Mouse (Mus musculus): ENCODE data around the gene Dctn5.

The Dctn5 gene

DNA sequence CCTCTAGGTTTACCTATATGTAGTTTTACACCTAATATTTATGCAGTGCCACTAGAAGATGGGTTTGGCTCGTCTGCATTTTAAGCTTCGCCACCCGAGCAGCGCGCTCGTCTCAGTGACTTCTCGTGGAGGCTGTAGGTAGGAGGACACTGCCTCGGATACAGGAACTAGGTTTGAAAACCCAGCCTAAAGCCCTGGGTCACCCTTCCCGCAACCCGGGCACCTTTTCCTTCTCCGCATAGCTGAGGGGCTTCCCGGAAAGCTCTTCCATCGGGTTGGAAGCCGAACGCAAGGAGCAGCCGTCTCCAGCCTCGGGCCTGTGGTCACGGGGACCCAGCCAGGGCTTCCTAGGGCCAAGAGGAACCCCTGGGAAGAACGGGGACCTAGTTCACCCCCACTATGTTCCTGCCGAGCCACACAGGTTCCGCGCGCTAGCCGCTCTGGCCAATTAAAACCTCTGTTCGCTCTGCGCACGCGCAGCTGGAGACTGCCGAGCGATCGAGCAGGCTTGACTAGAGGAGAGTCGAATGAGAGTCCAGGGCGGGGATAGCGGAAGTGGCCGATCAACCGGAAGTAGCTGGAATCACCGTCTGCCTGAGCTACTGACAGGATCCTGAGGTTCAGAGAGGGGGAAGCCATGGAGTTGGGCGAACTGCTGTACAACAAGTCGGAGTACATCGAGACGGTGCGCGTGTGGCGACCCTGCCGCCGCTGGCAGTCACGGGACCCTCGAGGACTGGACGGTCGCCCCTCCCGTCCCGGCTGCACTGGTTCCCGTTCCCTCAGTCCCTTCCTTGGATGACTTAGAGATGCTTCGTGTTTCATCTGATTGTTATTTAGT lies at the start of gene Dctn5, which contains the start of gene Palb2:
Dctn5 (plus strand) TSS at position 545 of the 841 bp plus-strand sequence.
Palb2 (minus strand) TSS at position 489 of the 841 bp plus-strand sequence.
- peak; percentile 98 for DNase-seq

DNA sequence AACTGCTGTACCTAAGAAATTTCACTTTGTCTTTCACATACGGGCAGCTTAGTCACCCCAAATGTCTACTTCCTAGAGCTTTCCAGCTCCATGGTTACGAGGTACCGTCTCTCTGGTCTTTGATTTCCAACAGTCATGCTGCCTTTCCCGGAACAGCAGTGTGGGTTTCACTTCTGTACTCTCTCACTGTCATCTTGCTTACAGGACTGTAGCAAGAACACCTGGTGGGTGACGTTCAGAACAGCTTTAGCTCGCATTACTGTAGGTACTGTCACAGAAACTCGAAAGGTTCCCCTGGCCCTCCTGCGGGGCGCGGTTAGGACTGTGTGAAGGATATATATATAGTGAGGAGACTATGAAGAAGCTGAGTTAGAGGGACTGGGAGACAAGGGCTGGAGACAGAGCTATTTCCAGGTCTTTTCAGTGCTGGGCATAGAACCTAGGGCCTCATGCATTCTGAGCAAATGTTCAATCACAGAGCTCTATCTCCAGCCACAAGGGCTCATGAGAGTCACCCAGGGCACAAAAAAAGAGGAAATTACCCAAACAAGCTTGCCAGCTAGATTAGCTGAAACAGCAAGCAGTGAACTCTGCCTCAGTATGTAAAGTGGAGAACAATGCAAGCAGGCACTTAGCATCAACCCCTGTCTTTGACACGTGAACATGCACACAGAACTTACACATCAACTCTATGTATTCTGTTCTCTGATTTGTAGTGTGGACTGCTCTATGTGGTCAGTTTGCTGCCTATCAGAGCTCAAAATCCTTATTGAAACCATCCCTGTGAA lies 45.5 kb upstream of the Dctn5 start:
- no peak for DNase-seq

DNA sequence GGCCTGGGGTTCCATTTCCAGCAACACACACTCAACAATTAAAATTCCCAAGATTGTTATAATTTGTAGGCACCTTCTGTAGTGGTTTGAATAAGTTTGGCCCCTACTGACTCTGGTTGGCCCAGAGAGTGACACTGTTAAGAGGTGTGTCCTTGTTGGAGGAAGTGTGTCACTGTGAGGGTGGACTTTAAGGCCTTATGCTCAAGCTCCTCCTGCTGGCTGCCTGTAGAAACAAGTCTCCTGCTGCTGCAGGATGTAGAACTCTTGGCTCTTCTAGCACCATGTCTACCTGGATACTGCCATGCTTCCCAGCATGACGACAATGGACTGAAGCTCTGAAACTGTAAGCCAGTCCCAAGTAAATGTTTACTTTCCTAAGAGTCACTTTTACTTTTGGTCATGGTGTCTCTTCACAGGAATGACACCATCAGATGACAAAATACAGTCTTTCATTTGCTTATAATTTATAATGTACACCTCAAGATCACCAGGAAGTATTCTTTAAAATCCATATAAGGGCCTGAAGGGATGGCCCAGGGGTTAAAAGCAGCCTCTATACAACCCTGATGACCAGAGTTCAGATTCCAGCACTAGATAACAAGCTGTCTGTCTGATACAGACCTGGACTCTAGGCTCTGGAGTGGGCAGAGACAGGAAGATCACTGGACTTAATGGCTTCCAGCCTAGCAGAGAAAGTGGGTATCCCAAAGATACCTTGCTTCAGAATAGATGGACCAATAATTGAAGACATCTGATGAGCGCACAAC lies 38.1 kb upstream of the Dctn5 start:
- no peak for DNase-seq

DNA sequence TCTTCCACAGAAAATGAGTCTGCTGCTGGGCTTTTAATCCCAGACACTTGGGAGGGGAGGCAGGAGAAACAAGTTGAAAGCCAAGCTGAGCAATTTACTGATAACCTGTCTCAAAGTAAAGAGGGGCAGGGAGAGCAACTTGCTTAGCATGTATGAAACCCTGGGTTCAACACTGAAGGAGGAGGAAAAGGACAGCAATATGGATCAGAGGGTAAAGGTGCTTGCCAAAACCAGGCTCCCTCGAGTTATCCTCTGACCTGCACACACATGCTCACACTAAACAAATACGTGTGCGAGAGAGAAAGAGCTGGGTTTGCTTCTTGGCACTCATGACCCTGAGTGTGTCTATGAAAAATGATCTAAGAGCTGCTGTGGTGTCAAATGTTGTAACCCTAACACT lies 34.8 kb upstream of the Dctn5 start:
- DNase-seq: no peak

DNA sequence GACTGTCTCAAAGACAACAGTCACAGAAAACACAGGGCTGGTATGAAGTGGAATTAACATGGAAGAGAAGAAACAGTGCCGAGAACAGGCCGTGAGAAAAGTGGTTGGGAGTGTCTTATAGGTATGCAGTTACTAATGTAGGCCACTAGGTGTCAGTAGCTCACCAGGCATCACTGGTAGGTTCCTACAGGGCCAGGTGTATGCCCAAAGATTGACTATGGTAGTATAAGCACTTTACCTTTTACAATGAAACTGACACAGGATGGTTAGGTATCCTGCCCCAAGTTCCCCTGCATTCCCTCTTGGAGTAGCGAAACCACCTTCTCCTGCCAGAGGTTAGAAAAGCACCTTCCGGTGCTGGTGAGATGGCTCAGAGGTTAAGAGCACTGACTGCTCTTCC lies 33.6 kb upstream of the Dctn5 start:
- DNase-seq: peak; percentile 51 to 55

DNA sequence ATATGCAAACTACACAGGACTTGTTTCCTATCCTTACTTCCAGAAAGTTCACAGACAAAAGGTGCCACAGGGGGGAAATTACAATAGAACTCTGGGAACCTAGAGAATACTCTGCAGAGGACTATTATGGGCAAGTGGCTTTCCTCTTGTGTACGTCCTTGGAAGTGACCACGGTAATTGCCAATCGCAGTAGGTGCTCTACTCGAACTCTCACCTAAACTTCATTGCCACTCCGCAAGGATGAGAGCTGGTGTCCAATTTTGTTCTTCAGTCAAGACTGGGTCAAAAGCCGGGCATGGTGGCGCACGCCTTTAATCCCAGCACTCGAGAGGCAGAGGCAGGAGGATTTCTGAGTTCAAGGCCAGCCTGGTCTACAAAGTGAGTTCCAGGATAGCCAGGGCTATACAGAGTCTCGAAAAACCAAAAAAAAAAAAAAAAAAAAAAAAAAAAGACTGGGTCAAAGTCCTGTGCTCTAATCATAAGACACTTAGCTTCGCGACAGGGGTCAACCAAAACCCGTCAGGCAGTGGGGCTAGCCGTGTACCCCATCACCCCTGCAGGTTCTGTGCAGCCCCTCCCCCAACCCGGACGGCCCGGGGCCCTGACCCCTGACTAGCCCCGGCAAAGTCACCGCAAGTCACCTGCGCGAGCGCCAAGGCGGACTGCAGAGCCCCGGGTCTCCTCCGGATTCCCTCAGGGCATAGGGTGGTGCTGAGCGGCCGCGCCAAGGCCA lies 31.7 kb upstream of the Dctn5 start:
- peak; percentile 62 to 83 for DNase-seq

DNA sequence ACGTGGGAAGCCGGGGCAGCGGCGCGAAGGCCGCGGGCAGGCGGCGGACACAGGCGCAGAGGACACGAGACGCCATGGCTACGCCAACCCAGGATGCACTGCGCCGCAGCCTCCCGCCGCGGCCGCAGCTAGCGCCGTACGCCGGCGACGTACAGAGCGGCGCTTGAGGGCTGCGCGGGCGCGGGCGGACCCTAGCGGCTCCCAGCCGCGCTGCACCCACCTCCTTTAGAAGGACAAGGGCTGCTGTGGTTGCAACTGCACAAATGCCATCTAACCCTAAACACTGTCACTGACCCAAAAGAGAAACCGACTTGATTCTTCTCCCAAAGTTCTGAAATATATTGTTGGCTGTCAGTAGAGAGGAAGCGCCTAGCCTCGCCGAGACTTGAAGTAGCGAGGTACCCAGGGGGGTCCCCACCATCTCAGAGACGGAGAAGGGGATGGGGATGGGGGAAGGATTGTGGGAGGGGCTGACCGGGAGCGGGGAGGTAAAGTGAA lies 31.0 kb upstream of the Dctn5 start, which contains the start of gene Ndufab1:
Ndufab1 (minus strand) TSS at position 140 of the 498 bp plus-strand sequence.
- DNase-seq: peak; percentile 87 to 93

DNA sequence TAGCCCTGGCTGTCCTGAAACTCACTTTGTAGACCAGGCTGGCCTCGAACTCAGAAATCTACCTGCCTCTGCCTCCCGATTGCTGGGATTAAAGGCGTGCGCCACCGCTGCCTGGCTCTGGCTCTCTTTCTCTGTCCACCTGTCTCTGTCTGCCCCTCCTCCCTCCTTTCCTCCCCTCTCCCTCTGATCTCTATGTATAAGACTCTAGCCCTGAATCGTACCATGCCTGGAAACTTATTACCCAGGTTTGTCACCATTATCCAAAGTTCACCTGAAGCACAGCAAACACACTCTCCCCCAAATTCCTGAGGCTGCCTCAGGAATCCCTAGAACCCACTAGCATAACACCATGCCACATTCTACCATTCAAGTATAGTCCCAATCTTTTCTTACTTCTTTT lies 24.6 kb upstream of the Dctn5 start:
- DNase-seq: peak in 1 of 2 experiments; percentile 17

DNA sequence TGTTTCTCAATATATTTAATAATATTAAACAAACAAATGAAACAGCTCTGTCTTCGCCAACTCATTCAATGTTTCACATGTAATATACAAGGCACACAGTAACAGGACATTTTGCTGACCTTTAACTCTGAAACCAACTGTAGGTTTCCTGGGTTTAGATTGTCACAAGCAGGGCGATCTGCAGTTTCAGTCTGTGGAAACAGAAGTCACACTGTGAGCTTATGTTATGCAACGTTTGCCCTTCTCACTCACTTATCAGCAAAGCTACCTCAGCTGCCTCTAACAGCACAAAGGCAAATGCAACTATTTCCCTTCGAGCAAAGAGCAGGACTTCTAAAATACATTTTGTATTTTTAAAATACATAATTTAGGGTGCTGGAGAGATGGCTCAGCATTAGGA lies 9.3 kb upstream of the Dctn5 start:
- DNase-seq: no peak

DNA sequence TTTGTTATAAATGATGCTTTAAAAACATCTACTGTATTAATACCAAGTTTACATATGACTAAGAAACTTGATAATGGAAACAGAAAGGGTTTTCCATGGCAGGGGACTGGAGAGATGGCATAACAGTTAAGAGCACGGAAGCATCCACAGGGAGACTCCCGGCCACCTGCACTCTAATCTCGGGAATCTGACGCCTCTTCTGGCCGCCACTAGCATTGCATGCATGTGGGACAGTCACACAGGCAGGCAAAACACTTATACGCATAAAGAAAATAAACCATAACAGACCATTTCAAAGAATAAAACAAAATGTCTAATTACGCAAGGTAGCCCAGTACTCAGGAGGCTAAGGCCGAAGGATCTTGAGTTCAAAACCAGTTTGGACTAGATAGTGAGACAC lies 7.2 kb upstream of the Dctn5 start:
- DNase-seq: no peak

DNA sequence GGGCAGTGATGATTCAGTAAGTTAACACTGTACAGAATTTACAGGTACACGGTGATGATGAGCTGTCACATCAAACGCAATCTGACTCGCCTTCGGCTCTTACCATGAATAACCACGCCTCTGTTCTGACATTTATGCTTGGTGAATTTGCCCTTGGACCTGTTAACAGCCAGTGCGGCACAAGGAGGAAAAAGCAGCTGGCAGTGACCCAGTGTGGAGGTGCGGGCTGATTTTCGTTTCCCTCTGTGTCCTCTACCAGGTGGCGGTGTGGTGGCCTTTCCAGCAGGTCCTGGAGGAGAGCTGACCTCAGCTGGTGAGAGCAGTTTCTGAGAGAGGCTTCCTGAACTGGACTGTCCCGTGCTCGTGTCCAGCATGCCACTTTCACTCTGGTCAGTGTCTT lies 5.9 kb upstream of the Dctn5 start:
- DNase-seq: peak in 1 of 2 experiments; percentile 41

DNA sequence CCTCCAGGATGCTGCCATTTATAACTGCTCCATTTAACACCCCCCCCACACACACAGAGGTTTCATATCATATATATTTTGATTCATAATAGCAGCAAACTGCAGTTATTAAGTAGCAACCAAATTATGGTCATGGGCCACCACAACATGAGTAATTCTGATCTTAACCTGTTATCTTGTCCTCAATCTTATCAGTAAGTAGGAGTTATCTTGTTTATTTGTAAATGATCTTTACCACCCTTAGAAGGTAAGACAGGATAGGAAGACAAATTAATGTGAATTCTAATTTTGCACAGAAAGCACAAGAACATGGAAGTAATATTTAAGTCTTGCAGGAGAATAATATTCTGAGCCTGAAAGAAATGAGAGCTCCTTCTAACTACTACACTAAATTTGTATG lies 1.0 kb upstream of the Dctn5 start:
- no peak for DNase-seq

DNA sequence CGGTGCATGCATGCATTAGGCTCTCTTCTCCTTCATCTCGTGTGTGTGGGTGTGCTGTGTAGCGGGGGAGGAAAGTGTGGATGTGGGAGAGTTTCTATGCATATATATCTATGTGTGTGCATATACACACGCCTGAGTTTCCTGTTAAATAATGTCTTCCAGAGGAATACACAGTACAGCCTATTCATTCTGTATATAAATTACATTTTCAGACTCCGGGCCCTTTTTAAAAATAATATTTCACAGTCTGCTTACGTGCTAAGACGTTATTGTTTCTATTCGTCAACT lies 441 bp downstream of the Dctn5 start:
- no peak for DNase-seq

DNA sequence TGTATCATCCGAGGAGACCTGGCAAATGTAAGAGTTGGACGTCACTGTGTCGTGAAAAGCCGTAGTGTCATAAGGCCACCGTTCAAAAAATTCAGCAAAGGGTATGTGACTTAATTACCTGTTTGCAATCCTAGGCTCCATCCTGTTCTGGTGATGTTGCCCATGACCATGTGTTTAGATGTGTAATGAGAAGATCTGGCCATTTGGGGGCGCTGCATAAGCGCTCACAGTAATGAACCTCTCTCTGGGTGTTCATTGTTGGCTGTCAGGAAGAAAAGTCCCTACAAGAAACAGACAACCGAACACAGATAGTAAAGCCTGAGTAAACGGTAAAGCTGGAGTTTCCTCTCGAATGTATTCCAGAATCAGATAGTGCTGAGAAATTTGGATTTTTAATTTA lies 2.2 kb downstream of the Dctn5 start:
- DNase-seq: peak in 1 of 2 experiments; percentile 34

DNA sequence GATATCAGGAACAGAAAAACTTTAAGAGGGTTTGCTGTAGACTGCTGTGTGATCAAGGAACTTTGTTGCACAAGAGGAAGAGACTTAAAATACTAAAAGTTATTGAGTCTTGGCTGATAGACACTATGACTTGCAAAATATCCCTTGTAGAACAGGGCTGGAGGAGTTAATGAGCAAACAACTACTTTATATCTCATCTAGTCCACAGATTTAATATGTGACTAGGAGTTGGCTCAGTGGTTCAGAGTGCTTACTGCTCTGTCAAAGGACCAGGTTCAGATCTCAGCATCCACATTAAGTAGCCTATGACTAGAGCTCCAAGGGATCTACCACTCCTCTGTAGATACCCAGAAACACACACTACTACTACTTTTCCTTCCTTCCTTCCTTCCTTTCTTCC lies 4.2 kb downstream of the Dctn5 start:
- DNase-seq: no peak

DNA sequence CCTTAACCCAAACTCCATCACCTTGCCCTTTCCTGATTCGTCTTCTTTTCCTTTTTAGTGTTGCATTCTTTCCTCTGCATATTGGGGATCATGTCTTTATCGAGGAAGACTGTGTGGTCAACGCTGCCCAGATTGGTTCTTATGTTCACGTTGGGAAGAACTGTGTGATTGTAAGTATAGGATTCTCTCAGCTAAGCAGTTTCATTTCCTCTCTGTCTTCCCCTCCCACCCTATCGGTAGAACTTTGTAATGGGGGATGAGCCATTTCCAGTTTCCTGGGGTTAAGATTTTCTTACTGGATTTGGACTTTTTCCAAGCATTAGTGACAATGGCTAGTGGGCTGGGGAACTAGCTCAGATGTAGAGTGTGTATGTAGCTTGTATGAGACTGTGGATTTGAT lies 5.3 kb downstream of the Dctn5 start:
- no peak for DNase-seq

DNA sequence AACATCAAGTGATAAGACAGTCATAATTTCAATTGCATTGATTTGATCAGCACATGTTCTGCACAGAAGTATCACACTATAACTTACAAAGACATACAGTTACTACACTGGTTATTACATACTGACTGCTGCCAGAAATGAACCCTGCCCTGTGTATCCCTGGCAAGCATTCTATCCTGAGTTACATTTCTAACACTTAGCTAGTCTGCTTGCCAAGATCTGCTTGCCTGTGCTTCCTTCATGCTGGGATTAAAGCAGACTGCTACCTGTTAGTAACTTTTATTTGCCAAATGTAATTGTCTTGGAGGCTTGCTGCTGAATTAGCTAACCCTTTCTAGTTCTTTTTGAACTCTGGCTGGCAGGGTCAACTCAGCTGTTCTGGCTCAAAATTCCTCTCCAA lies 8.2 kb downstream of the Dctn5 start:
- peak in 1 of 2 experiments; percentile 4 for DNase-seq

DNA sequence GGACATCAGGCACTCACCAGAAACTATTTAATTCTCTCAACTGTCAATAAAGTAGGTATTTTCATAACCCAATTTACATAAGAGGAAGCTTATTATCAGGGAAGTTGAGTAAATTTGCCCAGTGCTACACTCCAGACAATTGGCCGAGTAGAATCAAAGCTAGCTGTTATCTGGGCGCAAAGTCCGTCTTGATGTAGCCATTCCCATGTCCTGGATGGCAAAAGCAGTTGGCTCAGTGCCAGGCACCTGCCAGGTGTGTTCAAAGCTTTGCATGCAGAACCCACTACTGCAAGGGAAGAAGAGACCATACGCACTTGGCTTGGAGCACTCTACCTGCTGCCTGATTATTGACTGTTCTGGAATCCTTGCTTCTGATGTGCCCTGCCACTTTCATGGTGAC lies 19.6 kb downstream of the Dctn5 start:
- peak in 1 of 2 experiments; percentile 16 for DNase-seq

DNA sequence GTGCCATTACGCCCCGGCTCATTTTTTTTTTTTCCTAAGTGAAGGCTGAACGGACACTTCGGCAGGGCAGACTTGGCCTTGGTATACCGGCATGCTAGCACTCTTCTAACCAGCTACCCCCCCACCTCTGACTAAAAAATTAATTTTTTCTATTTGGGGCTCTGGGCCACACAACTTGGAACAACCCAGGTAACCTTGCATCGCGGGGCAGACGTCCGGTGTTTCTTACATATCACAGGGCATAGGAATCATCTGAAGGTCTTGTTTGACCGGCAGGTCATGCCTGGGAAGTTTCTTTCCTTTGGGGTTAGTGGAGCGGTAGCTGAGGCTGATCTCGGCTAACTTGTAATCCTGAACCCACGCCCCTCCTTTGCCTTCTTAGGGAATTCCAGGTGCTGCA lies 25.6 kb downstream of the Dctn5 start:
- DNase-seq: no peak

DNA sequence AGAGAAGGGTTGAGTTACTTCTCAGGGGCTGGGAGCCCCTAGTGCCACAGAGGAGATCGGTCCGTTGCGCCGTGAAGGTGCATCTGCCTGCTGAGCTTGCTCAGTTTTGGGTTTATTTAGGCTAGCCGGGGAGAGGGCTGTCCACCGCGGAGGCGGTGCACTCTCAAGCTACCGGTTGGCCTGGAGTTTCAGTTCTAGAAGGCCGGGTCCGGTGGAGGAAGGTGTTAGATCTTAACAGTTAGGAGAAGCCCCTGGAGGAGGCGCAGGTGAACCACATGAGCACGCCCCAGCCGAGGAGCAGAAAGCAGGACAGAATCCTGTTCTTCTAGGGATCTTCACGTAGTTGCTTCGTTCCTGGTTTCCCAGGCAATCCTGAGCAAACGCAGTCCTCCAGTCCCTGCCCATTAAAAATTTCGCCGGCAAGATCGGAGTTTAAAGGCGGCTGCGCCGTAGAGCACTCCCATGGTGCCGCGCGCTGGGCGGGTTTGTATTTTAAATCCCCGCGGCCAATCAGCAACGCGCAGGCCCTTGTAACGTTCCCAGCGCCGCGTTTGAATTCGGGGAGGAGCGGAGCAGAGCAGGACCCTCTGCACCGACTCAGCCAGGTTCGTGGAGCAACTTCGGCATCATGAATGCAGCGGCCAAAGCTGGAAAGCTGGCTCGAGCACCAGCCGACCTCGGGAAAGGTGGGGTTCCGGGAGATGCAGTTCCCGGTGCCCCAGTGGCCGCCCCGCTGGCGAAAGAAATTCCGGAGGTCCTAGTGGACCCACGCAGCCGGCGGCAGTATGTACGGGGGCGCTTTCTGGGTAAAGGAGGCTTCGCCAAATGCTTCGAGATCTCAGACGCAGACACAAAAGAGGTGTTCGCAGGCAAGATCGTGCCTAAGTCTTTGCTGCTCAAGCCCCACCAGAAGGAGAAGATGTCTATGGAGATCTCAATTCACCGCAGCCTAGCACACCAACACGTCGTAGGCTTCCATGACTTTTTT lies 26.4 kb downstream of the Dctn5 start, which contains the start of gene Plk1:
Plk1 (plus strand) TSS at position 525 of the 988 bp plus-strand sequence.
- DNase-seq: peak; percentile 84 to 89

DNA sequence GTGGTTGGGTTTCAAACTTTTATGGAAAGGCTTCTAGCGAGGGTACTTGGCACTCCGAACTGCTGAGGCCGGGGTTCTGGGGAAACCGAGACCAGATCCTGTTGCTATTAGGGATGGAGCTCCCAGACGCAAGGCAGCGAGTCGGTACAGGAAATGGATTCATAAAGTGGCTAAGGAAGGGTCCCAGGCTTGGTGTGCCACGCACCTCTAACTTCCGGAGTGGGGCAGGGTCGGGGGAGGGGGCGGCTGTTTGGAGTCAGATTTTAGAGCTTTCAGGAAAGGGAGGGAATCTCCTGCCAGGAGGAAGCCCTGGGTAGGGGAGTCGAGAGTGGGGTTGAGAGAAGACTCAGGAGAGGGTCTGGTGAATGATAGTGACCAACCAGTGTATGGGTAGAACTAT lies 27.2 kb downstream of the Dctn5 start:
- DNase-seq: no peak
